In genomic region chr3:52511549-52511948, GRCm38 (mm10) we compare ENCODE assay signal across 15 mouse cellular contexts.
DNase-seq lines count a peak whose midpoint lies in the region; ATAC-seq and TF ChIP-seq lines count a peak whose summit lies in the region.
"Had no signal": no experiment of that assay in that cellular context is flagged by ENCODE, and none has a peak within 500 bp of the region (broad histone marks: within the 10 kb centered on the region; RNA-seq: fewer than 3 reads in every experiment).

No protein-coding gene starts in this region.

- no peak for TF ChIP-seq CTCF in left cerebral cortex, adult 2 months (IDR thresholded peaks at IDR 0.05)
- TF ChIP-seq CTCF in midbrain, postnatal 0 days (IDR thresholded peaks at IDR 0.05): no peak

- H3K4me3 ChIP-seq in left cerebral cortex, adult 2 months: no peak overlapping the region
- no peak overlapping the region for H3K4me3 ChIP-seq in forebrain, embryonic 14.5 days (ENCODE audit: low read depth, low read length)
- H3K4me3 ChIP-seq in midbrain, postnatal 0 days (ENCODE audit: low read depth, low read length): no peak overlapping the region
- H3K4me3 ChIP-seq: limb, embryonic 15.5 days; megakaryocyte, embryonic 14.5 days had no signal

- 0 out of 2 replicates have a peak overlapping the region, but pooled peaks have one; percentile 13 for H3K27ac ChIP-seq in left cerebral cortex, adult 2 months
- H3K27ac ChIP-seq in forebrain, embryonic 14.5 days (ENCODE audit: low read depth, low read length): no peak overlapping the region
- no peak overlapping the region for H3K27ac ChIP-seq in midbrain, postnatal 0 days (ENCODE audit: low read depth, low read length)
- H3K27ac ChIP-seq: limb, embryonic 15.5 days had no signal

- intact Hi-C loops in left cerebral cortex, adult 2 months (cut with DNase I): loop anchor here (1.0 to 2.0 kb wide), 3 partner anchors 63 to 243 kb away; partner anchors contain the start of gene Foxo1
- intact Hi-C loops in left cerebral cortex, postnatal 4 days (cut with DNase I): no loop called here

- 6% methylated on average over 9 of the region's 9 CpGs for WGBS in forebrain, embryonic 14.5 days
- 50% methylated on average over 9 of the region's 9 CpGs for WGBS in midbrain, postnatal 0 days

- H3K4me2 ChIP-seq in forebrain, embryonic 14.5 days (ENCODE audit: low read length): 0 out of 2 replicates have a peak overlapping the region, but pooled peaks have one; percentile 18
- no peak overlapping the region for H3K4me2 ChIP-seq in midbrain, postnatal 0 days (ENCODE audit: low read depth, low read length, poor library complexity, severe bottlenecking)
- H3K4me2 ChIP-seq: heart, embryonic 11.5 days; limb, embryonic 15.5 days had no signal

- H3K9me3 ChIP-seq in forebrain, embryonic 14.5 days (replicated peaks; ENCODE audit: control insufficient read depth, low read length): no peaks in the 10 kb centered on the region
- H3K9me3 ChIP-seq in midbrain, postnatal 0 days (ENCODE audit: low read length): no peaks in the 10 kb centered on the region
- H3K9me3 ChIP-seq: limb, embryonic 15.5 days had no signal

- peak; percentile 76 for ATAC-seq in forebrain, embryonic 14.5 days
- ATAC-seq in midbrain, postnatal 0 days (ENCODE audit: low FRiP score): peak; percentile 38; the same call in 1 of the 2 replicates

- no peaks in the 10 kb centered on the region for H3K27me3 ChIP-seq in forebrain, embryonic 14.5 days (replicated peaks; ENCODE audit: control insufficient read depth, insufficient read depth, low read length)
- H3K27me3 ChIP-seq in midbrain, postnatal 0 days (ENCODE audit: insufficient read depth, low read length): 0 out of 2 replicates have a peak, but pooled peaks cover 4% of the 10 kb centered on the region
- H3K27me3 ChIP-seq: CH12.LX; limb, embryonic 15.5 days had no signal

- H3K9ac ChIP-seq in forebrain, embryonic 14.5 days (ENCODE audit: low read length): no peak overlapping the region
- no peak overlapping the region for H3K9ac ChIP-seq in midbrain, postnatal 0 days (replicated peaks; ENCODE audit: low read length, poor library complexity, severe bottlenecking)
- H3K9ac ChIP-seq: limb, embryonic 15.5 days had no signal

- DNase-seq in embryo, embryonic 11 days: peak; percentile 12
- DNase-seq in embryo, embryonic 10.5 days (ENCODE audit: low spot score): no peak
- DNase-seq in left cerebral cortex, adult 2 months (ENCODE audit: extremely low spot score in 1 of 2, low spot score in 2 of 2): no peak
- no peak for DNase-seq in left cerebral cortex, postnatal 4 days
- peak; percentile 80 for DNase-seq in forebrain, embryonic 14.5 days (ENCODE audit: low spot score)
- DNase-seq in midbrain, postnatal 0 days (ENCODE audit: low spot score): peak; percentile 15
- DNase-seq in cerebellum, postnatal 36 days: no peak
- no peak for DNase-seq in cerebellum, adult 9-11 months
- DNase-seq: adrenal gland, postnatal 10 days; gastrocnemius, postnatal 14 days; heart, postnatal 4 days had no signal

- H3K4me1 ChIP-seq in forebrain, embryonic 14.5 days (ENCODE audit: control insufficient read depth, insufficient read depth, low read length): peaks cover 7% of the 10 kb centered on the region
- no peaks in the 10 kb centered on the region for H3K4me1 ChIP-seq in midbrain, postnatal 0 days (ENCODE audit: insufficient read depth, low read length)
- H3K4me1 ChIP-seq: limb, embryonic 15.5 days; megakaryocyte, embryonic 14.5 days had no signal

- H3K36me3 ChIP-seq in forebrain, embryonic 14.5 days (ENCODE audit: control insufficient read depth, insufficient read depth, low read length): no peaks in the 10 kb centered on the region
- H3K36me3 ChIP-seq in midbrain, postnatal 0 days (ENCODE audit: insufficient read depth, low read length): no peaks in the 10 kb centered on the region
- H3K36me3 ChIP-seq: limb, embryonic 15.5 days had no signal

Comparison
In these comparisons a context has a peak if more than half of its experiments do, and no peak if none do; other contexts are left out.
1. DNase-seq: peak in embryo, embryonic 11 days (single experiment), forebrain, embryonic 14.5 days (single experiment) and midbrain, postnatal 0 days (single experiment); none in embryo, embryonic 10.5 days (single experiment), left cerebral cortex, adult 2 months (0 of 2), left cerebral cortex, postnatal 4 days (single experiment), cerebellum, postnatal 36 days (0 of 2) and cerebellum, adult 9-11 months (single experiment).